11 mouse cellular contexts compared by ENCODE assay signal in the genomic region with DNA sequence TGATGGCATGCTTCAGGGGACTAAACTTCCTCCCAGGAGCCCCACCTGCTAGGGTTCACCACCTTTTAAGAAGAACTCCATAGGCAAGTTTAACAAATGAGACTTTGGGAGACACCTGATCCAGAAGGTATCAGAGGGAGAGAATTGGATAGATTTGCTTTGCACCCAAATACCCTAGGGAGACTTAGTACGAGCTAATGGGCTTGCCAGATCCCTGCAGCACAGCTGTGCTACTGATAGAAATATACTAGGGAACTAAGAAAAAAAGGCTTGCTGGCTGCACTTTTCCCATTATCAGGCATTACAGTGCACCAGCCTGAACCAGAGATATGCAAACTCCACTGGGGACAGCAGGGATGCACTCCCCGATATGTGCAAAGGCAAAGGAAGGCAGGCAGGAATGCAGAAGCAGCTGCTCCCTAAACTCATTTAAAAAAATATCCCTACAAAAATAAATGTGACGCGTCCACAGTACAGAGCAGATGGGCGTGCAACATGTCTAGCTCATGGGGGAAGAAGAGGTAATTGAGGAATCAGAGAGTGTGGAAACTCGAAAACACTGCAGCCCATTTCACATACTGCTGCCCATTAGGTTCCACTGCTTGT.
DNase-seq lines count a peak whose midpoint lies in the region; ATAC-seq lines count a peak whose summit lies in the region.
"Had no signal": no experiment of that assay in that cellular context is flagged by ENCODE, and none has a peak within 500 bp of the region (broad histone marks: within the 10 kb centered on the region; RNA-seq: fewer than 3 reads in every experiment).

No protein-coding gene starts in this region.

- H3K36me3 ChIP-seq in hindbrain, embryonic 13.5 days = no peaks in the 10 kb centered on the region
- no peaks in the 10 kb centered on the region for H3K36me3 ChIP-seq in hindbrain, embryonic 10.5 days
- no peaks in the 10 kb centered on the region for H3K36me3 ChIP-seq in kidney, embryonic 15.5 days
- H3K36me3 ChIP-seq: heart, embryonic 15.5 days had no signal

- H3K9ac ChIP-seq in hindbrain, embryonic 13.5 days = no peak overlapping the region
- H3K9ac ChIP-seq in kidney, embryonic 15.5 days = no peak overlapping the region
- H3K9ac ChIP-seq: heart, embryonic 15.5 days; liver, embryonic 14.5 days had no signal

- no peak for DNase-seq in hindbrain, embryonic 10.5 days (ENCODE audit: low spot score)
- DNase-seq in frontal cortex, postnatal 14 days (ENCODE audit: low spot score in 2 of 2) = peak; percentile 20 to 27
- DNase-seq in layer of hippocampus, postnatal 36 days = peak; percentile 60 to 61
- DNase-seq in right cerebral cortex, adult 2 months (ENCODE audit: low spot score in 2 of 2) = peak; percentile 50 to 55
- DNase-seq in kidney, adult 18-20 months = no peak
- DNase-seq in retina, postnatal 1 day = no peak
- DNase-seq: kidney, adult 9 months had no signal

- WGBS in hindbrain, embryonic 13.5 days = 52% methylated on average over 6 of the region's 6 CpGs
- WGBS in hindbrain, embryonic 10.5 days = 80% methylated on average over 6 of the region's 6 CpGs
- 71% methylated on average over 6 of the region's 6 CpGs for WGBS in kidney, embryonic 15.5 days

- H3K4me3 ChIP-seq in hindbrain, embryonic 13.5 days = no peak overlapping the region
- H3K4me3 ChIP-seq in hindbrain, embryonic 10.5 days = no peak overlapping the region
- no peak overlapping the region for H3K4me3 ChIP-seq in kidney, embryonic 15.5 days (replicated peaks)
- H3K4me3 ChIP-seq: heart, embryonic 15.5 days had no signal

- H3K27me3 ChIP-seq in hindbrain, embryonic 13.5 days = no peaks in the 10 kb centered on the region
- no peaks in the 10 kb centered on the region for H3K27me3 ChIP-seq in hindbrain, embryonic 10.5 days (ENCODE audit: insufficient read depth, poor library complexity, severe bottlenecking)
- H3K27me3 ChIP-seq in kidney, embryonic 15.5 days = no peaks in the 10 kb centered on the region
- H3K27me3 ChIP-seq: heart, embryonic 15.5 days had no signal

- no peaks in the 10 kb centered on the region for H3K9me3 ChIP-seq in hindbrain, embryonic 13.5 days
- H3K9me3 ChIP-seq in hindbrain, embryonic 10.5 days = no peaks in the 10 kb centered on the region
- no peaks in the 10 kb centered on the region for H3K9me3 ChIP-seq in kidney, embryonic 15.5 days (replicated peaks)
- H3K9me3 ChIP-seq: heart, embryonic 15.5 days had no signal

- H3K4me2 ChIP-seq in hindbrain, embryonic 13.5 days = no peak overlapping the region
- H3K4me2 ChIP-seq in kidney, embryonic 15.5 days = no peak overlapping the region
- H3K4me2 ChIP-seq: heart, embryonic 15.5 days had no signal

- peak; percentile 79 for ATAC-seq in hindbrain, embryonic 13.5 days (ENCODE audit: low FRiP score)
- ATAC-seq in kidney, embryonic 15.5 days (replicated peaks; ENCODE audit: low FRiP score) = no peak

- H3K4me1 ChIP-seq in hindbrain, embryonic 13.5 days (replicated peaks) = peaks cover 13% of the 10 kb centered on the region
- H3K4me1 ChIP-seq in hindbrain, embryonic 10.5 days (replicated peaks) = no peaks in the 10 kb centered on the region
- peaks cover 12% of the 10 kb centered on the region; the same call in 1 of the 2 replicates for H3K4me1 ChIP-seq in kidney, embryonic 15.5 days

- peak overlapping the region; percentile 60 for H3K27ac ChIP-seq in hindbrain, embryonic 13.5 days
- H3K27ac ChIP-seq in hindbrain, embryonic 10.5 days = no peak overlapping the region
- no peak overlapping the region for H3K27ac ChIP-seq in kidney, embryonic 15.5 days
- H3K27ac ChIP-seq: heart, embryonic 15.5 days; liver, embryonic 14.5 days had no signal

Comparison
In these comparisons a context has a peak if more than half of its experiments do, and no peak if none do; other contexts are left out.
1. DNase-seq: peak in frontal cortex, postnatal 14 days (2 of 2), layer of hippocampus, postnatal 36 days (2 of 2) and right cerebral cortex, adult 2 months (2 of 2); none in hindbrain, embryonic 10.5 days (single experiment), kidney, adult 18-20 months (single experiment) and retina, postnatal 1 day (single experiment).